Mouse (Mus musculus): ENCODE results near the gene Klf7. TPM values are rescaled to one million over a fixed set of nuclear protein-coding genes. Genes with fewer than 3 reads are reported as not detected.

The Klf7 gene
- total RNA-seq, 2 experiments from 2014 or later: 30.1 to 31.9 TPM

- no peak for DNase-seq (ENCODE audit: low spot score in 2 of 2)
- H3K4me3 ChIP-seq: no peak overlapping the region
- no peak for TF ChIP-seq CTCF (conservative IDR thresholded peaks at IDR 0.05)
- H3K27ac ChIP-seq: no peak overlapping the region
These were observed 75.3 kb downstream of the Klf7 start for GRCm38 (mm10) chr1:64046802-64047156.

GRCm38 (mm10) chr1:64046087-64046801 lies 75.8 kb downstream of the Klf7 start:
- no peak for DNase-seq (ENCODE audit: low spot score in 2 of 2)
- H3K27ac ChIP-seq: no peak overlapping the region
- TF ChIP-seq CTCF (conservative IDR thresholded peaks at IDR 0.05): no peak
- H3K4me3 ChIP-seq: no peak overlapping the region

- Histone ChIP-seq H3K27ac (no peak overlapping the region), H3K4me3 (no peak overlapping the region)
- TF ChIP-seq CTCF (conservative IDR thresholded peaks at IDR 0.05): no peak
- DNase-seq (ENCODE audit: low spot score in 2 of 2): no peak
These were observed 77.5 kb downstream of the Klf7 start for GRCm38 (mm10) chr1:64044577-64044976.

- no peak for DNase-seq (ENCODE audit: low spot score in 2 of 2)
- H3K4me3 ChIP-seq: no peak overlapping the region
- no peak for TF ChIP-seq CTCF (conservative IDR thresholded peaks at IDR 0.05)
- peak overlapping the region; percentile 36; the same call in 1 of the 2 replicates for H3K27ac ChIP-seq
These were observed 81.2 kb downstream of the Klf7 start for GRCm38 (mm10) chr1:64040831-64041383.

GRCm38 (mm10) chr1:64040061-64040686 lies 81.9 kb downstream of the Klf7 start:
- Histone ChIP-seq H3K4me3 (no peak overlapping the region), H3K27ac (peak overlapping the region; percentile 36; the same call in 1 of the 2 replicates)
- no peak for TF ChIP-seq CTCF (conservative IDR thresholded peaks at IDR 0.05)
- no peak for DNase-seq (ENCODE audit: low spot score in 2 of 2)

GRCm38 (mm10) chr1:64038343-64038742 lies 83.7 kb downstream of the Klf7 start:
- DNase-seq (ENCODE audit: low spot score in 2 of 2): no peak
- H3K27ac ChIP-seq: peak overlapping the region; percentile 43; the same call in 1 of the 2 replicates
- TF ChIP-seq CTCF (conservative IDR thresholded peaks at IDR 0.05): no peak
- no peak overlapping the region for H3K4me3 ChIP-seq

- H3K4me3 ChIP-seq: no peak overlapping the region
- DNase-seq (ENCODE audit: low spot score in 2 of 2): no peak
- no peak for TF ChIP-seq CTCF (conservative IDR thresholded peaks at IDR 0.05)
- H3K27ac ChIP-seq: peak overlapping the region; percentile 43; the same call in 1 of the 2 replicates
These were observed 84.3 kb downstream of the Klf7 start for GRCm38 (mm10) chr1:64037800-64038199.

GRCm38 (mm10) chr1:64036881-64037452 lies 85.1 kb downstream of the Klf7 start:
- no peak for TF ChIP-seq CTCF (conservative IDR thresholded peaks at IDR 0.05)
- no peak for DNase-seq (ENCODE audit: low spot score in 2 of 2)
- no peak overlapping the region for H3K4me3 ChIP-seq
- H3K27ac ChIP-seq: peak overlapping the region; percentile 74

- TF ChIP-seq CTCF (conservative IDR thresholded peaks at IDR 0.05): no peak
- Histone ChIP-seq H3K4me3 (no peak overlapping the region), H3K27ac (peak overlapping the region; percentile 74)
- no peak for DNase-seq (ENCODE audit: low spot score in 2 of 2)
These were observed 86.3 kb downstream of the Klf7 start for GRCm38 (mm10) chr1:64035804-64036203.

GRCm38 (mm10) chr1:64035087-64035791 lies 86.8 kb downstream of the Klf7 start:
- Histone ChIP-seq H3K27ac (peak overlapping the region; percentile 74), H3K4me3 (no peak overlapping the region)
- no peak for DNase-seq (ENCODE audit: low spot score in 2 of 2)
- no peak for TF ChIP-seq CTCF (conservative IDR thresholded peaks at IDR 0.05)

- TF ChIP-seq CTCF (conservative IDR thresholded peaks at IDR 0.05): no peak
- peak overlapping the region; percentile 75 for H3K27ac ChIP-seq
- DNase-seq (ENCODE audit: low spot score in 2 of 2): no peak
These were observed 89.4 kb downstream of the Klf7 start for GRCm38 (mm10) chr1:64032502-64033231.

GRCm38 (mm10) chr1:64021986-64022385 lies 100.1 kb downstream of the Klf7 start:
- 0 out of 2 replicates have a peak overlapping the region, but pooled peaks have one; percentile 80 for H3K27ac ChIP-seq
- no peak for TF ChIP-seq CTCF (conservative IDR thresholded peaks at IDR 0.05)
- no peak for DNase-seq (ENCODE audit: low spot score in 2 of 2)

More at GRCm38 (mm10) chr1:64032502-64033231, 89.4 kb downstream of the Klf7 start:
- no peak overlapping the region for H3K4me3 ChIP-seq

More at GRCm38 (mm10) chr1:64021986-64022385, 100.1 kb downstream of the Klf7 start:
- H3K4me3 ChIP-seq: no peak overlapping the region

All from layer of hippocampus, adult 2 months (tissue).